Mouse (Mus musculus): Measurements from ENCODE around the gene Eif1. TPM values are rescaled to one million over a fixed set of nuclear protein-coding genes. Genes with fewer than 3 reads are reported as not detected.
A peak's percentile ranks its signal among the peaks of the same experiment; 100 is the strongest.
"Not testable (repeated sequence)": the region's sequence is repeated elsewhere in the genome, so short reads cannot be mapped to it uniquely, and the experiment has no call there.

Gene Eif1
- total RNA-seq, 2 experiments from 2014 or later: 712 to 762 TPM

- peak; percentile 34 to 58 for DNase-seq (ENCODE audit: low spot score in 2 of 2)
- intact Hi-C loops (cut with DNase I): no loop called here
These were observed 13.3 kb downstream of the Eif1 start for GRCm38 (mm10) chr11:100332766-100333515.

GRCm38 (mm10) chr11:100333944-100334457, 14.3 kb downstream of the Eif1 start, which contains the start of gene Gast:
Gast (plus strand) TSS chr11:100334407.
- intact Hi-C loops (cut with DNase I): no loop called here
- no peak for DNase-seq (ENCODE audit: low spot score in 2 of 2)

GRCm38 (mm10) chr11:100335731-100336130, 16.0 kb downstream of the Eif1 start:
- no peak for DNase-seq (ENCODE audit: low spot score in 2 of 2)
- intact Hi-C loops (cut with DNase I): no loop called here

GRCm38 (mm10) chr11:100344269-100344668, 24.6 kb downstream of the Eif1 start:
- no peak for DNase-seq (ENCODE audit: low spot score in 2 of 2)
- intact Hi-C loops (cut with DNase I): no loop called here

- intact Hi-C loops (cut with DNase I): loop anchor here (10.0 kb wide), 1 partner anchor 343 kb away; the partner anchor contains the start of gene Zfp385c
- DNase-seq (ENCODE audit: low spot score in 2 of 2): no peak
These were observed 32.6 kb downstream of the Eif1 start for GRCm38 (mm10) chr11:100352076-100352857.

GRCm38 (mm10) chr11:100355151-100355951, 35.7 kb downstream of the Eif1 start:
- intact Hi-C loops (cut with DNase I): loop anchor here (5.0 to 10.0 kb wide), 3 partner anchors 33 to 339 kb away; partner anchors contain the start of genes Klhl11 and Zfp385c
- peak; percentile 36 to 55 for DNase-seq (ENCODE audit: low spot score in 2 of 2)

GRCm38 (mm10) chr11:100355972-100356818, 36.5 kb downstream of the Eif1 start, which contains the start of gene Hap1:
Hap1 (minus strand) TSS chr11:100356128.
- DNase-seq (ENCODE audit: low spot score in 2 of 2): peak; percentile 75 to 78
- intact Hi-C loops (cut with DNase I): loop anchor here (5.0 to 10.0 kb wide), 3 partner anchors 34 to 339 kb away; partner anchors contain the start of genes Klhl11 and Zfp385c

GRCm38 (mm10) chr11:100356819-100357211, 37.1 kb downstream of the Eif1 start:
- DNase-seq (ENCODE audit: low spot score in 2 of 2): no peak
- intact Hi-C loops (cut with DNase I): loop anchor here (5.0 to 10.0 kb wide), 3 partner anchors 35 to 338 kb away; partner anchors contain the start of genes Klhl11 and Zfp385c

- DNase-seq (ENCODE audit: low spot score in 2 of 2): no peak
- intact Hi-C loops (cut with DNase I): loop anchor here (5.0 to 10.0 kb wide), 3 partner anchors 35 to 337 kb away; partner anchors contain the start of genes Klhl11 and Zfp385c
These were observed 37.7 kb downstream of the Eif1 start for GRCm38 (mm10) chr11:100357408-100357807.

- intact Hi-C loops (cut with DNase I): no loop called here
- no peak for DNase-seq (ENCODE audit: low spot score in 2 of 2)
These were observed 40.5 kb downstream of the Eif1 start for GRCm38 (mm10) chr11:100360175-100360574.

GRCm38 (mm10) chr11:100361059-100361458, 41.4 kb downstream of the Eif1 start:
- DNase-seq (ENCODE audit: low spot score in 2 of 2); intact Hi-C loops (cut with DNase I): not testable (repeated sequence)

GRCm38 (mm10) chr11:100362209-100362978, 42.7 kb downstream of the Eif1 start:
- peak; percentile 52 to 77 for DNase-seq (ENCODE audit: low spot score in 2 of 2)
- intact Hi-C loops (cut with DNase I): loop anchor here (1.0 kb wide), 1 partner anchor 46 kb away; no protein-coding TSS in a partner anchor

- intact Hi-C loops (cut with DNase I): loop anchor here (1.0 kb wide), 1 partner anchor 45 kb away; no protein-coding TSS in a partner anchor
These were observed 43.4 kb downstream of the Eif1 start for GRCm38 (mm10) chr11:100362979-100363562.

GRCm38 (mm10) chr11:100369145-100369544, 49.5 kb downstream of the Eif1 start:
- intact Hi-C loops (cut with DNase I): no loop called here
- no peak for DNase-seq (ENCODE audit: low spot score in 2 of 2)

More at GRCm38 (mm10) chr11:100362979-100363562, 43.4 kb downstream of the Eif1 start:
- DNase-seq (ENCODE audit: low spot score in 2 of 2): peak; percentile 54 to 55

GRCm38 (mm10) chr11:100369822-100370221, 50.1 kb downstream of the Eif1 start:
- no peak for DNase-seq (ENCODE audit: low spot score in 2 of 2)
- intact Hi-C loops (cut with DNase I): no loop called here

Data from left cerebral cortex, postnatal 36 days (tissue).